Mouse (Mus musculus): ENCODE data around the gene Hoxa13. TPM values are rescaled to one million over a fixed set of nuclear protein-coding genes. Genes with fewer than 3 reads are reported as not detected.

The Hoxa13 gene
- total RNA-seq, 2 experiments from 2014 or later = not detected

- DNase-seq = no peak
- intact Hi-C loops (cut with DNase I) = no loop called here
Measured at GRCm38 (mm10) chr6:52214271-52214670, 46.4 kb downstream of the Hoxa13 start.

DNA sequence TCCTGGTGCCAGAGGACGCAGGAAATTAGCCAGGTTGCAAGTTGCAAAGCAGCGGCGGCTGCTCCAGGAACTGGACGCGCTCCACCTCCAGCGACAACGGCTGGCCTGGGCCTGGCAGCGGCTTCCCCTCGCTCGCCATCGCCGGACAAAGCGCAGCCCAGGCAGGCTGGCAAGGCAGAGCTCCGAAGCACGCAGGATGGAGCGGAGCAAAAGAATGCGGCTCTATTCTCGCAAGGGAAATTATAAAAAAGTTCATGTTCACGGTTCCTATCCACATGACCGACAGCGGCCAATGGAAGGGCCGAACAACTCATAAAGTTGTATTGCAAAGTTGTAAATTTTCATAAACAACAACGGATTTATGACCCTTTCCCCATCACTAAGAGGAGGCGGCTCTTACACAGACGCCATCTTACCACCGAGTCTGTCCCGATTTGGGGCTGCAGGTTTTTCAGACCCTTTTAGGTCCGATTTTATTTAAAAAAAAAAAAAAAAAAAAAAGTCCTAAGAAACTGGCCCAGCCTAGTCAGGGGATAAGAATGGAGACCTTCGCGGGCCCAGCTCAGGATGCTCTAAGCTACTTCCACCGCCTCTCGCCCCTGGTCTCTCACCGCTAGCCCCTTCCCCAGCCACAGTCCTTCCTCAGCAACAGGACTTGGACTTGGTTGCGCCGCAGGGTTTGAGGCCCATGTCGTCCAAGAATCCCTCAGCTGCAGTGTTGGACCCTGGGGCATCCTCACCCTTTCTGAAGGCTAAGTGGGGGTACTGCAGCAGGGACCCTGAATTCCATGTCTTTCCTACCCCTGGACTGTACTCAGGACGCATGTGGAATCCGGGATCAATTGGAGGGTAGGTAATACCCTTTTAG lies 47.3 kb downstream of the Hoxa13 start, which contains the start of the genes Hoxa3 and Gm28308:
Hoxa3 (minus strand) TSS at position 218 of the 868 bp plus-strand sequence.
Gm28308 (minus strand) TSS at position 221 of the 868 bp plus-strand sequence.
- no peak for DNase-seq
- intact Hi-C loops (cut with DNase I) = no loop called here

- DNase-seq = no peak
- intact Hi-C loops (cut with DNase I) = no loop called here
Measured at GRCm38 (mm10) chr6:52212556-52213118, 48.0 kb downstream of the Hoxa13 start.

DNA sequence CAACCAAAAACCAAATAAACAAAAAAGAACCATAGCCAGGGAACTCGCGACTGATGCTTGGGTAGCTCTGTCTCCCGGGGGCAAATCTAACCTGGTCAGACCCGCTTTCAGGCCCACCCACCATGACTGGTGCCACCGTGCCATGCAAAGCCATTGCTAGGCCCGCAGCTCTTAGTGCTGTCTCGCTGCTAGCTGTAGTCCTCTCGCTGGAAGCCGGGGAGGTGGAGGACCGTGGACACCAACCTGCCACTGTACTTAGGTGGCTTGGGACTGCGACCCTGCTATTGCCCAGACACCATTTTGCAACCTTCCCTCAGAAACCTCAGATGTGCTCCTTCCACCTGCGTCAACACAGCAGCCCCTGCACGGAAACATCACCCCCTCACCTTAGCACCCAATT lies 48.7 kb downstream of the Hoxa13 start:
- intact Hi-C loops (cut with DNase I) = no loop called here

GRCm38 (mm10) chr6:52211170-52211935 lies 49.3 kb downstream of the Hoxa13 start:
- peak; percentile 72 for DNase-seq
- intact Hi-C loops (cut with DNase I) = no loop called here

More for the DNA sequence above, 48.7 kb downstream of the Hoxa13 start:
- no peak for DNase-seq

DNA sequence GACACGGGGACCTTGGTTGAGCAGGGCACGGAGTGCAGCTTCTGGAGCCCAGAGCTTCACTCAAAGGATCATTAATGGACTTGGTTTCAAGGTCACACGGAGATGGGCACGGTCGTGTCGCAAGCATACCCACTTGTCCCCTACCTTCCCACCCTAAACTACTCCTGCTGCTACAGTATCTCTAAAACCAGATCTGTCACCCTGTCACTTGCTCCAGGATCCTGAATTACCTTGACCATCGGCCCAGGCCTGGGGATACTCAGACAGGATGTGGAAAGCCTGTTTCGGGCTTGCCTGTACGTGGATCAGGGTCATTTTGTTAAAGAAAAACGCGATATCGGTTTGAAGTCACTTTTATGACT lies 51.0 kb downstream of the Hoxa13 start:
- intact Hi-C loops (cut with DNase I) = no loop called here
- no peak for DNase-seq

DNA sequence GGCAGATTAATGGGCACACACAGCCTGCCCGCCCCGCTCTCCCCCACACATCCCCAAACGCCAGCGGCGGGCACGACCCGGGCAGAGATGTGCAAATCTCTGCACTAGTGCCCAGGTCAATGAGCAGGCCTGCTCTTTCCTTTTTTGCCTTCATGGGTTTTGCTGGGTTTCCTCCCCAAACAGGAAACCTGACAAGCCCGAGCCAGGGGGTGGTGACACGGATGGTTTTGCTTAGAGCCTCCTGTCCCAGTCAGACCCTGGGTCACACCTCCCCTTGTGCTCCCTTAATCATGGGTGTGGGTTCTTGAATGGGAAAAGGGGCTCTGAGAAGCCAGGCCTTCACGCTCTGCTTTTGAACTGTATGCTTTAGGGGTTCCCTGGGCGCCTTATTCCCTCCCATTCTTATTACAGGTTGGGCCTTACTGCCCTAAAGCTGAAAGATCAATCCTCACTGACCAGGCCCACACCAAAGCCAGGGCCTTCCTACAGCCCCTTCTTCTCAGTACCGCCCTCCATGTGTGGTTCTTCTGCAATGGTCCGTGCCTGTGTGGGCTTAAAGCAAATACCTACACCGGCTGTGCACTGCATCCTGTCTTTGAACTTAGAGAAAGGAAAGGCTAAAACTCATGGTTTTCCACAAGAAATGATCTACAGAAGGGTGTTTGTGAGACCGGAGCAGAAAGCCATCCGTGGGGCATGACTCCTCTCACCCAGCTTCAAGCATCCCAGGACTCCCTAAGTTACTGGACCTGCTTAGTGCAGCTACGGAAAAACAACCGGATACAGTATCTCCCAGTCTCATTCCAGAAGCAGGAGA lies 51.6 kb downstream of the Hoxa13 start:
- DNase-seq = no peak
- intact Hi-C loops (cut with DNase I) = no loop called here

DNA sequence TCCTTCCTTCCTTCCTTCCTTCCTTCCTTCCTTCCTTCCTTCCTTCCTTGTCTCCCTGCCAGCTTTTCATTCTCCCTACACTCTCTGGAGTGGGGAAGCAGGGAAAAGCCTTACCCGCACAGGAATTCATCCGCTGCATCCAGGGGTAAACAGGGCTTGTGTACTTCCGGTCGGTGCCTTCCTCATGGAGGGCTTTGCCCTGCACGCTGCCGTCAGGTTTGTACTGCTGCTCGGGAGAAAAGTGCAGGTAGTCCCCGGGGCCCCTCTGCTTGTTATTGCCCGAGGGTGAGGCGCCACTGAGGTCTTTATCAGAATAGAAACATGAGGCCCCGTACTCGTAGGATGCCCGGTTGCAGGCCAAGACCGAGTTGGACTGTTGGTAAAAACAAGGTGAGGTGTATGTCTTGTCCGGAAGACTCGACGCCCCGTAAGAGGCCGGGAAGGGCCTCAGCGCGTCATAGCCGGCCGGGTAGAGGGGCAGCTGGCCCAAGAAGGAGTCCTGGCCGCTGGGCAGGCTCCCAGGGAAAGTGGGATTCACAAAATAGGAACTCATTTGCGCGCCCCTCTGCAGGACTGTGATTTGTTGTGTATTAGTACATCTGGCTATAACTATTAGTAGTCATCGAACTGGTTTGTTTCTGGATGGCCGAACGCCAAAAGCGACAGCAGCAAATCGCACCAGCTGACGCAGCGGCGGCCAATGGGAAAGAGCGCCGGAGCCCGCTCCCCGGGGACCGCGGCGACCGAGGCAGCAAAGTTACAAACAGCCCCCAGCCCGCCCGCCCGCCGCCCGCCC lies 52.4 kb downstream of the Hoxa13 start, which contains the start of gene Hoxa6:
Hoxa6 (minus strand) TSS at position 651 of the 796 bp plus-strand sequence.
- no peak for DNase-seq
- intact Hi-C loops (cut with DNase I) = no loop called here

Small RNAs within 50 kb of the gene (microRNA-seq; reads per million reads assigned to microRNA genes)
- gene Mir196b = not detected

Other genes with a start within 250 kb of the Hoxa13 start
- 1 to 10 TPM; 4.5 to 4.9 TPM for gene Skap2, start 248.3 kb downstream of the Hoxa13 start, total RNA-seq (2021)
- gene Hoxa1, start 102.6 kb downstream of the Hoxa13 start, total RNA-seq (2021) = not detected
- gene Hoxa2, start 96.0 kb downstream of the Hoxa13 start, total RNA-seq (2021) = not detected
- gene 5730596B20Rik, start 83.4 kb downstream of the Hoxa13 start, total RNA-seq (2021) = not detected
- gene Hoxa4, start 69.1 kb downstream of the Hoxa13 start, total RNA-seq (2021) = not detected
- not detected for gene Hoxa5, start 56.3 kb downstream of the Hoxa13 start, total RNA-seq (2021)
- gene Hoxa6, start 52.2 kb downstream of the Hoxa13 start, total RNA-seq (2021) = not detected
- not detected for gene Hoxa3, start 47.5 kb downstream of the Hoxa13 start, total RNA-seq (2021)
- not detected for gene Gm28308, start 47.5 kb downstream of the Hoxa13 start, total RNA-seq (2021)
- gene Hoxa7, start 39.0 kb downstream of the Hoxa13 start, total RNA-seq (2021) = not detected
- not detected for gene Hoxa9, start 29.8 kb downstream of the Hoxa13 start, total RNA-seq (2021)
- not detected for gene Hoxa10, start 20.0 kb downstream of the Hoxa13 start, total RNA-seq (2021)
- not detected for gene Hoxa11, start 15.1 kb downstream of the Hoxa13 start, total RNA-seq (2021)
- gene Evx1, start 52.6 kb upstream of the Hoxa13 start, total RNA-seq (2021) = not detected